In the genomic region with DNA sequence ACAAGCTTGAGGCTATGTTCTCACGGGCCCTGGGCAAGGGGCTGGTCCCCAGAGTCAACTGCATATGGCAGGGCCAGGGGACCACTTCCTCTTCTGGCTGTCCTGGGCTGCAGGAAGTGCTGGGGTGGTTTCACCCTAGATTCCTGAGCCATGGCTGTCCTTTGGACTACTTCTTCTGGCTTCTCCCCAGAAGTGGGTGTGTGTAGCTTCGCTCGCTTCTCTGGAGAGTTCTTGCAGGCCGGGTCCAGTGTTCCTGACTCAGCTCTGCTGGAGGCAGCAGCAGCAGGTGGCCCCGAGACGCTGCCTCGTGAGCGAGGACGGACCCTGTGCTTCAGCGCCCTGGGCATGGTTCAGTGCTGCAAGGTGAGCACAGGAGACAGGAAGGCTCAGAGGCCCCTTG, we compare ENCODE assay signal across 8 mouse cellular contexts. TPM values are rescaled to one million over a fixed set of nuclear protein-coding genes. Genes with fewer than 3 reads are reported as not detected.
DNase-seq lines count a peak whose midpoint lies in the region; ATAC-seq and TF ChIP-seq lines count a peak whose summit lies in the region.
"Had no signal": no experiment of that assay in that cellular context is flagged by ENCODE, and none has a peak within 500 bp of the region (broad histone marks: within the 10 kb centered on the region; RNA-seq: fewer than 3 reads in every experiment).

No protein-coding gene starts in this region.

- no peak overlapping the region for H3K9ac ChIP-seq in liver, postnatal 0 days (replicated peaks)
- no peak overlapping the region for H3K9ac ChIP-seq in liver, embryonic 12.5 days
- H3K9ac ChIP-seq in MEL (ENCODE audit: control insufficient read depth, low read depth, low read length, poor library complexity, severe bottlenecking), result no peak overlapping the region
- no peak overlapping the region for H3K9ac ChIP-seq in neural tube, embryonic 15.5 days (replicated peaks)
- H3K9ac ChIP-seq: limb, embryonic 15.5 days had no signal

- ATAC-seq in liver, postnatal 0 days, result no peak
- no peak for ATAC-seq in liver, embryonic 12.5 days
- no peak for ATAC-seq in neural tube, embryonic 15.5 days (ENCODE audit: low FRiP score)

- H3K9me3 ChIP-seq in liver, postnatal 0 days (ENCODE audit: low read length), result peaks cover 5% of the 10 kb centered on the region; the same call in 1 of the 2 replicates
- peaks cover 6% of the 10 kb centered on the region for H3K9me3 ChIP-seq in liver, embryonic 12.5 days (replicated peaks)
- no peaks in the 10 kb centered on the region for H3K9me3 ChIP-seq in MEL (replicated peaks; ENCODE audit: insufficient read depth, low read length)
- peaks cover 6% of the 10 kb centered on the region; the same call in 1 of the 2 replicates for H3K9me3 ChIP-seq in embryonic facial prominence, embryonic 10.5 days
- H3K9me3 ChIP-seq in neural tube, embryonic 15.5 days (replicated peaks), result no peaks in the 10 kb centered on the region; the same call in 1 of the 2 replicates
- H3K9me3 ChIP-seq: limb, embryonic 15.5 days had no signal

- H3K4me1 ChIP-seq in liver, postnatal 0 days (ENCODE audit: insufficient read depth), result peaks cover 10% of the 10 kb centered on the region
- peaks cover 11% of the 10 kb centered on the region for H3K4me1 ChIP-seq in liver, embryonic 12.5 days
- H3K4me1 ChIP-seq in MEL (ENCODE audit: control insufficient read depth in 1 of 2, insufficient read depth in 2 of 2, low read length in 2 of 2), result peaks cover 0 to 14% of the 10 kb centered on the region in 2 experiments; a peak in 2 of 4 replicates
- H3K4me1 ChIP-seq in embryonic facial prominence, embryonic 10.5 days, result peaks cover 7% of the 10 kb centered on the region
- peaks cover 13% of the 10 kb centered on the region for H3K4me1 ChIP-seq in neural tube, embryonic 15.5 days

- H3K27me3 ChIP-seq in liver, postnatal 0 days (ENCODE audit: insufficient read depth, low read length), result no peaks in the 10 kb centered on the region
- H3K27me3 ChIP-seq in liver, embryonic 12.5 days (replicated peaks), result no peaks in the 10 kb centered on the region; the same call in 1 of the 2 replicates
- H3K27me3 ChIP-seq in MEL (ENCODE audit: control insufficient read depth in 1 of 2, insufficient read depth in 2 of 2, low read length in 2 of 2), result no peaks in the 10 kb centered on the region
- H3K27me3 ChIP-seq in embryonic facial prominence, embryonic 10.5 days (replicated peaks; ENCODE audit: low read depth, poor library complexity, severe bottlenecking), result no peaks in the 10 kb centered on the region
- H3K27me3 ChIP-seq in neural tube, embryonic 15.5 days (replicated peaks), result no peaks in the 10 kb centered on the region
- H3K27me3 ChIP-seq: limb, embryonic 15.5 days had no signal

- peak overlapping the region; percentile 39; the same call in 1 of the 2 replicates for H3K27ac ChIP-seq in liver, postnatal 0 days (ENCODE audit: low read depth)
- no peak overlapping the region for H3K27ac ChIP-seq in liver, embryonic 12.5 days
- no peak overlapping the region for H3K27ac ChIP-seq in MEL (ENCODE audit: control insufficient read depth, low read depth, low read length)
- peak overlapping the region; percentile 87; the same call in 1 of the 2 replicates for H3K27ac ChIP-seq in embryonic facial prominence, embryonic 10.5 days (replicated peaks)
- no peak overlapping the region for H3K27ac ChIP-seq in neural tube, embryonic 15.5 days (replicated peaks)
- H3K27ac ChIP-seq: limb, embryonic 15.5 days had no signal

- H3K36me3 ChIP-seq in liver, postnatal 0 days (replicated peaks; ENCODE audit: insufficient read depth, low read length), result no peaks in the 10 kb centered on the region
- H3K36me3 ChIP-seq in liver, embryonic 12.5 days, result 0 out of 2 replicates have a peak, but pooled peaks cover 3% of the 10 kb centered on the region
- peaks cover 0 to 3% of the 10 kb centered on the region in 2 experiments; a peak in 1 of 4 replicates for H3K36me3 ChIP-seq in MEL (ENCODE audit: control insufficient read depth in 1 of 2, insufficient read depth in 2 of 2, low read length in 2 of 2)
- H3K36me3 ChIP-seq in embryonic facial prominence, embryonic 10.5 days (replicated peaks), result 0 out of 2 replicates have a peak, but pooled peaks cover 3% of the 10 kb centered on the region
- 0 out of 2 replicates have a peak, but pooled peaks cover 4% of the 10 kb centered on the region for H3K36me3 ChIP-seq in neural tube, embryonic 15.5 days

- no peak for TF ChIP-seq EP300 in liver, postnatal 0 days (IDR thresholded peaks at IDR 0.05; ENCODE audit: low read depth)
- no peak for TF ChIP-seq EP300 in MEL (IDR thresholded peaks at IDR 0.05; ENCODE audit: low read depth in 1 of 2, low read length in 2 of 2)

- no peak for TF ChIP-seq CTCF in liver, postnatal 0 days (IDR thresholded peaks at IDR 0.05; ENCODE audit: low read depth)
- no peak for TF ChIP-seq CTCF in MEL (IDR thresholded peaks at IDR 0.05 in 2 of 3, conservative IDR thresholded peaks at IDR 0.05 in 1 of 3; ENCODE audit: control insufficient read depth in 1 of 3, insufficient read depth in 1 of 3, low read depth in 2 of 3, low read length in 3 of 3, poor library complexity in 1 of 3, severe bottlenecking in 1 of 3)

- no peak for TF ChIP-seq RAD21 in MEL (IDR thresholded peaks at IDR 0.05; ENCODE audit: low read depth, low read length)

- 74% methylated on average over 10 of the region's 10 CpGs for WGBS in liver, postnatal 0 days (ENCODE audit: insufficient replicate concordance)
- 63% methylated on average over 10 of the region's 10 CpGs for WGBS in liver, embryonic 12.5 days (ENCODE audit: insufficient replicate concordance)
- 84% methylated on average over 10 of the region's 10 CpGs for WGBS in embryonic facial prominence, embryonic 10.5 days
- 85% methylated on average over 10 of the region's 10 CpGs for WGBS in neural tube, embryonic 15.5 days

- DNase-seq in liver, postnatal 0 days, result no peak
- peak; percentile 35 for DNase-seq in MEL (ENCODE audit: low read depth, low spot score)
- DNase-seq in embryonic facial prominence, embryonic 10.5 days (ENCODE audit: low spot score), result no peak
- peak; percentile 31 to 46 for DNase-seq in lung, postnatal 4 days
- DNase-seq in cerebellum, adult 8-10 months, result no peak

- H3K4me2 ChIP-seq in liver, postnatal 0 days (ENCODE audit: low read depth, low read length), result peak overlapping the region; percentile 58
- no peak overlapping the region for H3K4me2 ChIP-seq in liver, embryonic 12.5 days
- no peak overlapping the region for H3K4me2 ChIP-seq in neural tube, embryonic 15.5 days

- no peak overlapping the region for H3K4me3 ChIP-seq in liver, postnatal 0 days (ENCODE audit: low read depth, low read length)
- no peak overlapping the region for H3K4me3 ChIP-seq in liver, embryonic 12.5 days
- H3K4me3 ChIP-seq in MEL (ENCODE audit: control insufficient read depth in 1 of 2, insufficient read depth in 1 of 2, low read depth in 2 of 2, low read length in 2 of 2), result no peak overlapping the region
- no peak overlapping the region for H3K4me3 ChIP-seq in embryonic facial prominence, embryonic 10.5 days
- no peak overlapping the region for H3K4me3 ChIP-seq in neural tube, embryonic 15.5 days (replicated peaks)

- H3K79me2 ChIP-seq in MEL (ENCODE audit: control insufficient read depth, insufficient read depth, low read length, poor library complexity), result no peaks in the 10 kb centered on the region

- no peak for TF ChIP-seq POLR2A in MEL (IDR thresholded peaks at IDR 0.05; ENCODE audit: control insufficient read depth in 1 of 2, insufficient read depth in 1 of 2, low read depth in 1 of 2, low read length in 2 of 2, poor library complexity in 1 of 2)

TF ChIP-seq in MEL, 35 proteins besides CTCF, POLR2A, EP300 and RAD21 (continues in another document):
- TF ChIP-seq BHLHE40 (IDR thresholded peaks at IDR 0.05; ENCODE audit: borderline replicate concordance, low read depth, low read length), result no peak
- no peak for TF ChIP-seq ETS1 (IDR thresholded peaks at IDR 0.05; ENCODE audit: low read depth, low read length)
- no peak for TF ChIP-seq MEF2A (IDR thresholded peaks at IDR 0.05; ENCODE audit: extremely low read depth, insufficient replicate concordance, low read depth, low read length, poor library complexity, severe bottlenecking)
- TF ChIP-seq CHD1 (IDR thresholded peaks at IDR 0.05; ENCODE audit: low read depth, low read length), result no peak
- TF ChIP-seq USF1 (IDR thresholded peaks at IDR 0.05; ENCODE audit: low read depth, low read length), result no peak
- TF ChIP-seq RCOR1 (IDR thresholded peaks at IDR 0.05; ENCODE audit: low read depth, low read length), result no peak
- TF ChIP-seq ZKSCAN1 (IDR thresholded peaks at IDR 0.05; ENCODE audit: low read depth, low read length), result no peak

RNA-seq across cellular contexts. Expression of a gene that starts 24.5 kb away (rescaled TPM):
- 2.1 and 2.2 TPM in 2 replicates for polyA plus RNA-seq in liver, postnatal 0 days (2015; fragmentation: Nextera tagmentation; extraction: Ambion mirVana)
- polyA plus RNA-seq in liver, embryonic 12.5 days (2016; fragmentation: Nextera tagmentation; extraction: Ambion mirVana), result 0.99 and 1.2 TPM in 2 replicates
- 1.7 TPM in 2 replicates for total RNA-seq in MEL (2012; rRNA removed)
- polyA plus RNA-seq in MEL (2012; ENCODE audit: insufficient read depth in 1 of 2, insufficient read length in 2 of 2, low read depth in 1 of 2, low replicate concordance in 2 of 2, missing spikeins in 1 of 2), result under 1 TPM in 1 of 2 experiments, not detected in 1; 0.68 TPM
- polyA plus RNA-seq in embryonic facial prominence, embryonic 10.5 days (2016; fragmentation: Nextera tagmentation; extraction: Ambion mirVana), result 0.79 and 0.82 TPM in 2 replicates
- polyA plus RNA-seq in neural tube, embryonic 15.5 days (2015; fragmentation: Nextera tagmentation; extraction: Ambion mirVana), result 3.5 and 3.8 TPM in 2 replicates

RNA-seq across cellular contexts. Expression of a gene that starts 43.6 kb away (rescaled TPM):
- 4.7 and 4.9 TPM in 2 replicates for polyA plus RNA-seq in liver, postnatal 0 days (2015; fragmentation: Nextera tagmentation; extraction: Ambion mirVana)
- 10.6 and 12.2 TPM in 2 replicates for polyA plus RNA-seq in liver, embryonic 12.5 days (2016; fragmentation: Nextera tagmentation; extraction: Ambion mirVana)
- 11.6 and 13.7 TPM in 2 replicates for total RNA-seq in MEL (2012; rRNA removed)
- polyA plus RNA-seq in MEL (2012; ENCODE audit: insufficient read depth in 1 of 2, insufficient read length in 2 of 2, low read depth in 1 of 2, low replicate concordance in 2 of 2, missing spikeins in 1 of 2), result 10 to 100 TPM in 1 of 2 experiments, not detected in 1; 14.2 TPM
- 22.8 and 24.9 TPM in 2 replicates for polyA plus RNA-seq in embryonic facial prominence, embryonic 10.5 days (2016; fragmentation: Nextera tagmentation; extraction: Ambion mirVana)
- polyA plus RNA-seq in neural tube, embryonic 15.5 days (2015; fragmentation: Nextera tagmentation; extraction: Ambion mirVana), result 25.9 and 26.9 TPM in 2 replicates

RNA-seq across cellular contexts. Expression of a gene that starts 46.2 kb away (rescaled TPM):
- 3.6 and 4.2 TPM in 2 replicates for polyA plus RNA-seq in liver, postnatal 0 days (2015; fragmentation: Nextera tagmentation; extraction: Ambion mirVana)
- polyA plus RNA-seq in liver, embryonic 12.5 days (2016; fragmentation: Nextera tagmentation; extraction: Ambion mirVana), result 7.0 and 7.9 TPM in 2 replicates
- total RNA-seq in MEL (2012; rRNA removed), result 6.4 and 7.3 TPM in 2 replicates
- 10 to 100 TPM in 1 of 2 experiments, not detected in 1; 21.2 TPM for polyA plus RNA-seq in MEL (2012; ENCODE audit: insufficient read depth in 1 of 2, insufficient read length in 2 of 2, low read depth in 1 of 2, low replicate concordance in 2 of 2, missing spikeins in 1 of 2)
- 27.4 and 28.2 TPM in 2 replicates for polyA plus RNA-seq in embryonic facial prominence, embryonic 10.5 days (2016; fragmentation: Nextera tagmentation; extraction: Ambion mirVana)
- polyA plus RNA-seq in neural tube, embryonic 15.5 days (2015; fragmentation: Nextera tagmentation; extraction: Ambion mirVana), result 25.5 and 26.2 TPM in 2 replicates

Comparison
In these comparisons a context has a peak if more than half of its experiments do, and no peak if none do; other contexts are left out.
1. H3K27ac ChIP-seq: peak in liver, postnatal 0 days (single experiment) and embryonic facial prominence, embryonic 10.5 days (single experiment); none in liver, embryonic 12.5 days (single experiment), MEL (single experiment) and neural tube, embryonic 15.5 days (single experiment).
2. DNase-seq: peak in MEL (single experiment) and lung, postnatal 4 days (2 of 2); none in liver, postnatal 0 days (single experiment), embryonic facial prominence, embryonic 10.5 days (single experiment) and cerebellum, adult 8-10 months (single experiment).